Mouse (Mus musculus) heart, postnatal 0 days (tissue): ENCODE data around the gene Nsmce1.

Experiments used
- CTCF ChIP-seq: IDR thresholded peaks from 2 replicates; pipeline ENCODE4 v1.5.1; 2016; ENCODE audit warnings: antibody characterized with exemption, control low read depth, low read depth
- EP300 ChIP-seq: IDR thresholded peaks from 2 replicates; pipeline ENCODE4 v1.6.1; 2016; ENCODE audit warnings: antibody characterized with exemption, low read depth

DNA sequence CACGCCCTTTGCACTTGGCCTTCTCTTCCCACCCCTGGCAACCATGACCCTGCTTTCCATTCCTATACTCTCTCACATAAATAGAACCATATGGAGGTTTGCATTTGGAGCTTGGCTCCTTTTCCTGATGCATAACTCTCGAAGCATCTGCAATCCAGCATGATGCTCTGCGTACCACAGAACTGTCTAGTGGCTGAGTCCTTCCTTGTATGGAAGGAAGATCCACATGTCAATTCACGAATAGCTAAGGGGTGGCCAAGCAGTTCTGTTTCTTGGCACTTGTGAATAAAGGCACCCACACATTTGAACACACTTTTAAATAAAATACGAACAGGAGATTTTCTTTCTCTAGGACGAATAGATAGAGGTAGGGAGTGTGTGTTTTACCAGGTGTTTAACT, 26.1 kb upstream of the Nsmce1 start:
- TF ChIP-seq CTCF (no peak), EP300 (no peak)
